Mouse (Mus musculus): Measurements from ENCODE around the gene Dag1. TPM values are rescaled to one million over a fixed set of nuclear protein-coding genes. Genes with fewer than 3 reads are reported as not detected.

Gene Dag1
- polyA plus RNA-seq (2015; fragmentation: Nextera tagmentation; extraction: Ambion mirVana): 74.1 and 75.7 TPM in 2 replicates

GRCm38 (mm10) chr9:108263690-108264190 is at the start of gene Dag1:
Gene Dag1 (minus strand): TSS chr9:108263958.

GRCm38 (mm10) chr9:108305629-108306520 is 42.1 kb upstream of the Dag1 start, which contains the start of the genes Rhoa and Tcta:
Gene Rhoa (plus strand): TSS chr9:108306129.
Gene Tcta (minus strand): TSS chr9:108306160.

DNA sequence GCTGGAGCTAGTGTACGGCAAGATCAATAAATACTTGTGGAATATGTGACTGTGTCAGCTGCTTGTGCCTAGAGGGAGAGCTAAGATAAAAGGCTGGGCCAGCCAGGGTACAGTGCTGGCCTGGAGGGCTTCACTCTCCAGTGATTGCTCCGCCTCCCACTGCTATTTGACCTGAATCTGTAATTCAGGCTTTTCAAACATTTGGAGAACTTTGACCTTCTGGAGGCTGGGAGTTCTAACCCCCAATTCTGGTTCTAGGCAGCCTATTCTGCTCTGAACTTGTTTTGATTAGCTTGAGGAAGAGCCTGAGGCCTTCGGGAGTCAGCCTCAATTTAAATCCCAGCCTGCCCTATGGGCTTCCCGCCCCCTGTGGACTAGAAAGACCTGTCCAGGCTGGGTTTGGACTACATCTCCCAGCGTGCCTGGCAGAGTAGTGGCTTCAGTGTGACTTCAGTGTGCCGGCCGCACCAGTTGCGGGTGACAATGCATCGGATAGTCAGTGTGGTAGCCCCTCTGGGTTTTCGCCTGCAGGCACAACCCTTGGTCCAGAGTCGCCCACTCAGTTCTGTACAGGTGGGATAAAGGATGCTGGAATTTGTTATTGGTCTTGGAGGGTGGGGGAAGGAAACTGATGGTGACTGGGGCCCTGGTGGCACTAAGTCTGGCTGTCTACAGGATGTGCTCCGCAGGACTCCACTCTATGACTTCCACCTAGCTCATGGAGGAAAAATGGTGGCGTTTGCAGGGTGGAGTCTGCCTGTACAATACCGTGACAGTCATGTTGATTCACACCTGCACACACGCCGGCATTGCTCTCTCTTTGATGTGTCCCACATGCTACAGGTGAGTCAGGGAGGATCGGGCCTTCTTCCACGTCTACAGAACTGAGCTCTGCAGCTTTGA is 32.9 kb upstream of the Dag1 start, which contains the start of gene Amt:
Amt (plus strand) TSS at position 401 of the 903 bp plus-strand sequence.

GRCm38 (mm10) chr9:108290016-108290750 is 26.4 kb upstream of the Dag1 start, which contains the start of gene Nicn1:
Gene Nicn1 (plus strand): TSS chr9:108290429.

GRCm38 (mm10) chr9:108189787-108190679 is 73.7 kb downstream of the Dag1 start, which contains the start of gene Bsn:
Gene Bsn (minus strand): TSS chr9:108190384.

Other genes starting within 250 kb of the Dag1 start
- 21.2 and 23.7 TPM in 2 replicates for gene Gmppb, start 214.7 kb downstream of the Dag1 start, polyA plus RNA-seq (2015; fragmentation: Nextera tagmentation; extraction: Ambion mirVana)
- gene Amigo3, start 210.8 kb downstream of the Dag1 start, polyA plus RNA-seq (2015; fragmentation: Nextera tagmentation; extraction: Ambion mirVana): 1.9 and 2.3 TPM in 2 replicates
- 0.25 TPM in 1 of 2 replicates, not detected in the other for gene Mst1, start 183.5 kb downstream of the Dag1 start, polyA plus RNA-seq (2015; fragmentation: Nextera tagmentation; extraction: Ambion mirVana)
- 32.1 and 42.2 TPM in 2 replicates for gene Rnf123, start 180.6 kb downstream of the Dag1 start, polyA plus RNA-seq (2015; fragmentation: Nextera tagmentation; extraction: Ambion mirVana)
- gene Apeh, start 169.4 kb downstream of the Dag1 start, polyA plus RNA-seq (2015; fragmentation: Nextera tagmentation; extraction: Ambion mirVana): 43.7 and 50.4 TPM in 2 replicates
- 8.2 and 11.6 TPM in 2 replicates for gene Bsn, start 73.6 kb downstream of the Dag1 start, polyA plus RNA-seq (2015; fragmentation: Nextera tagmentation; extraction: Ambion mirVana)
- 112 and 121 TPM in 2 replicates for gene Nicn1, start 26.5 kb upstream of the Dag1 start, polyA plus RNA-seq (2015; fragmentation: Nextera tagmentation; extraction: Ambion mirVana)
- gene Amt, start 32.9 kb upstream of the Dag1 start, polyA plus RNA-seq (2015; fragmentation: Nextera tagmentation; extraction: Ambion mirVana): 30.6 and 33.3 TPM in 2 replicates
- 249 and 260 TPM in 2 replicates for gene Rhoa, start 42.2 kb upstream of the Dag1 start, polyA plus RNA-seq (2015; fragmentation: Nextera tagmentation; extraction: Ambion mirVana)
- gene Tcta, start 42.2 kb upstream of the Dag1 start, polyA plus RNA-seq (2015; fragmentation: Nextera tagmentation; extraction: Ambion mirVana): 69.9 and 77.0 TPM in 2 replicates
- gene Gpx1, start 74.9 kb upstream of the Dag1 start, polyA plus RNA-seq (2015; fragmentation: Nextera tagmentation; extraction: Ambion mirVana): 433 and 522 TPM in 2 replicates
- gene Usp4, start 83.9 kb upstream of the Dag1 start, polyA plus RNA-seq (2015; fragmentation: Nextera tagmentation; extraction: Ambion mirVana): 72.1 and 82.6 TPM in 2 replicates
- gene 1700102P08Rik, start 128.8 kb upstream of the Dag1 start, polyA plus RNA-seq (2015; fragmentation: Nextera tagmentation; extraction: Ambion mirVana): 0.32 and 1.1 TPM in 2 replicates
- 1.4 and 1.6 TPM in 2 replicates for gene Ccdc36, start 164.5 kb upstream of the Dag1 start, polyA plus RNA-seq (2015; fragmentation: Nextera tagmentation; extraction: Ambion mirVana)
- gene BC048562, start 172.5 kb upstream of the Dag1 start, polyA plus RNA-seq (2015; fragmentation: Nextera tagmentation; extraction: Ambion mirVana): not detected in 2 replicates
- gene Ccdc71, start 196.6 kb upstream of the Dag1 start, polyA plus RNA-seq (2015; fragmentation: Nextera tagmentation; extraction: Ambion mirVana): 47.1 and 52.8 TPM in 2 replicates
- gene Klhdc8b, start 197.6 kb upstream of the Dag1 start, polyA plus RNA-seq (2015; fragmentation: Nextera tagmentation; extraction: Ambion mirVana): 46.3 and 48.3 TPM in 2 replicates
- 16.0 and 18.2 TPM in 2 replicates for gene Lamb2, start 215.8 kb upstream of the Dag1 start, polyA plus RNA-seq (2015; fragmentation: Nextera tagmentation; extraction: Ambion mirVana)
- gene Usp19, start 226.6 kb upstream of the Dag1 start, polyA plus RNA-seq (2015; fragmentation: Nextera tagmentation; extraction: Ambion mirVana): 47.0 and 53.7 TPM in 2 replicates
- gene Qars, start 243.7 kb upstream of the Dag1 start, polyA plus RNA-seq (2015; fragmentation: Nextera tagmentation; extraction: Ambion mirVana): 52.8 and 54.8 TPM in 2 replicates

Data from neural tube, postnatal 0 days (tissue).